Mouse (Mus musculus) brain, embryonic 18.5 days (tissue): Measurements from ENCODE around the gene Lbh.

Source experiments
- DNase-seq: peaks from one replicate; pipeline ENCODE4 v3.0.0-alpha.2; 2012; ENCODE audit warnings: low read depth, low spot score

The Lbh gene

GRCm38 (mm10) chr17:72938871-72939568, 20.9 kb downstream of the Lbh start:
- DNase-seq: no peak

DNA sequence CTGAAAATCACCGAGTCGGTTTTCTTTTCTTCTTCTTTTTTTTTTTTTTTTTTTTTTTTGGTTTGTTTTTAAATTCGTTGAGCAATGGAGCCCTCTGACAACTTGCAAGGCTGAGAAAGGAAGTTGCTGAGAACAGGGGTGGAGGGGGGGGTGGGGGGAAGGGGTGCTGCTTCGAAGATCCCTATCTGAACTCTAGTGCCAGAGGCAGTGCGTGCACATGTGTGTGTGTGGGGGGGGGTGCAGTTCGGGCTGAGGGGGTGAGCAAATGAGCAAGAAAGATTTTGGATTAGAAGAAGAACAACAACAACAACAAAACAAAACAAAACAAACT, 21.4 kb downstream of the Lbh start:
- DNase-seq: no peak

DNA sequence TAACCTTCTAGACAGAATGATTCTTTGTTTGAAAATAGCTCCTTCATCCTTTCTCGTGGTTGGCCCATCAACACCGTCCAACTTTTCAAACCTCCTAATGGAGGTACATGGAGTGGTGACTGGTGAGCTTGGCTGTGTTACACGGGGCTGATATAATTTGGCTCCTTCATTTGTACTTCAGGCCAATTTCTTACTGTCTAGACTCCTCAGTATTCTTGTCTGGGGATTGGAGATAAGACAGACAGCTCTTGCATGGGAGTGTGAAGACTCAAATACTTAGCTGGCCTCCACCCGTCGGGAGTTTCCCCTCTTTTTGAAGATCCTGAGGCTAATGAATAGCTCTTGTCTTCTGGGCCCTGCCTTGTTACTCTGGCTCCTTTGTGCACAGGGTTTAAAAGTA, 26.3 kb downstream of the Lbh start:
- DNase-seq: no peak

GRCm38 (mm10) chr17:72947111-72947859, 29.2 kb downstream of the Lbh start:
- DNase-seq: no peak

- DNase-seq: no peak
Observed at GRCm38 (mm10) chr17:72948119-72948518, 30.0 kb downstream of the Lbh start.

- DNase-seq: no peak
Observed at GRCm38 (mm10) chr17:72949247-72949701, 31.2 kb downstream of the Lbh start.

DNA sequence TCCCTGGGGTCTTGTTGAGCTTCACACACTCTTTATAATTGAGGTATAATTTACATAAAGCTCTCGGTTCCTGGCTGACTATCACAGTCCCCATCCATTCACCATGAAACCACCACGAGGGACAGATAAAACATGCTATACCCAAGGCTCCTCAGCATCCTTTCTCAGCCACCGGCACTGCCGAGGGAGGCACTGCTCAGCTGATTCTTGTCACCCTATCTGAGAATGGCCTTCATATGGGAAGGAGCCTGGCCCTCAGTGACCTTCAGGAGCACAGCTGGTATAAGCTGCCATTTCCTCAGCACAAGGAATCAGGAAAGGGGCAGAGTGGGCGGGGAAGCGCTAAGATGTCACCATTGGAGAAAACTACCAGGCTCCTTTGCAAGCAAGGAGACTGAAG, 33.2 kb downstream of the Lbh start:
- no peak for DNase-seq

GRCm38 (mm10) chr17:72953811-72954685, 35.9 kb downstream of the Lbh start:
- no peak for DNase-seq

DNA sequence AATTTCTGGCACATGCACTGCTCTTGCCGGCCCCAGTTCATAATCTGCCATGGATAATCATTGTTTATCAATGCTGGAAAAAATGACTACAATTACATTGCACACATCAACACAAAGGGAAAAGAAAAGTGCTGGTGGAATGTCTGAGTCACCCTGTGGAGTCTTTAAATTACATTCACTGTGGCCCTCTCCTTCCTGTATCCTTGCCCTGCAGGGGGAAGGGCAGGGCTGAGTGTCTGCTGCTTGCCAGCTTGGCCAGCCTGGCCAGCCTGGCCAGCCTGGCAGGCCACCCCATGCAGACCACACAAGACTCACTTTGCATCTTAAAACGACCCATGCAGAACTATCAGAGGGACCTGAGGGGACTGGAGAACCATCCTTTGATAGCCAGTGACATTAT, 37.4 kb downstream of the Lbh start:
- no peak for DNase-seq

GRCm38 (mm10) chr17:72957016-72957415, 38.9 kb downstream of the Lbh start:
- DNase-seq: no peak

DNA sequence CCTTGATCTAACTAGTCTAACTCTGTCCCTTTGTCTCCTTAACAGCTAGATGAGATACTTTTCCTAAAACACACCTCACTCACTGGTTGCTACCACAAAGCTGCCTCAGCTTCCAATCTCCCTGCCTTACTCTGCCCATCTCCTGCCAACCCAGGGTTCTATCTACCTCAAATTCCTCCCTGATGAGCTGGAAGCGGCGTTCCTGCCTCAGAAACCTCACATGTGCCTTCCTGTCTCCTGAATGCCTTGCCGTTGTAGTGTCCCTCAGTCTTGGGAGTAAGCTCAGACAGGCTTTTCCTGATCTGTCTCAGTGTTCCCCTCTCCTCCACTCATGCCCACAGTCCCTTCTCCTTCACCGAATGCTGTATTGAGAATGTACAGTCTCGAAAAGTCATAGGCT, 40.8 kb downstream of the Lbh start:
- DNase-seq: no peak

- no peak for DNase-seq
Observed at GRCm38 (mm10) chr17:72959497-72960039, 41.5 kb downstream of the Lbh start.

- DNase-seq: no peak
Observed at GRCm38 (mm10) chr17:72960243-72960642, 42.1 kb downstream of the Lbh start.

DNA sequence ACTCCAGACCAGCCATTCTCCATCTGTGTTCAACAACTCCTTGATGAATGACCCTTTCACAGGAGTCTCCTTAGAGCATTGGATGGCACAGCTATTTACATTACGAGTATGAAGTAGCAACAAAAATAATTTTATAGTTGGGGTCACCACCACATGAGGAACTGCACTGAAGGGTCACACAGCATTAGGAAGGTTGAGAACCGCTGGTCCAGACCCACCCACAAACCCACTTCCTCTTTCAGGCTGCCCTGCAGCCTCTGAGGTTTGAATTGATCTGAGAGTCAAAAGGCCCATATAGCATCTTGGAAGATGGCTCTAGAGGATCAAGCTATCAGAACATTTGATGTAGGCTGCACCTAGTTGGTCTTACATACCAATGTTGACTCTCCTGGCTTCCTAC, 42.8 kb downstream of the Lbh start:
- no peak for DNase-seq

- no peak for DNase-seq
Observed at GRCm38 (mm10) chr17:72961953-72962630, 44.0 kb downstream of the Lbh start.

GRCm38 (mm10) chr17:72965687-72966086, 47.6 kb downstream of the Lbh start:
- DNase-seq: no peak

GRCm38 (mm10) chr17:72966091-72966531, 48.0 kb downstream of the Lbh start:
- no peak for DNase-seq

DNA sequence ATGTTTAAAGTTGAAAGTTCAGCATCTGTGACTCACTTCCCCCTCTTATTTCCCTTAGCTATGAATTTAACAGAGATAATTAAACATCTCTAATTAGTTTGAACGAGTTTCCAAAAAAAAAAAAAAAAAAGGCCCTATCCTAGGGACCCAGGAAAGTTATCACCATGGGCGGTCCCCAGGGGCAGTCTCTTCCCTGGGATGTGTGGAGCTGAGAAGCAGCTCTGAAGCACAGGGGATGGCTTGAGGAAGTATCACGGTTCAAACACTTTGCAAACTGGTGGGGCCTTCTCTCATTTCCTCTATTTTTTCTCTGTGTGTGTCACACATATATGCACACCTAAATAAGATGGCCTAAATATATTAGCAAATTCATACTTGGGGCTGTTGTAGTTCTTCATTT, 48.8 kb downstream of the Lbh start:
- DNase-seq: no peak

- DNase-seq: no peak
Observed at GRCm38 (mm10) chr17:72967371-72968175, 49.5 kb downstream of the Lbh start.

DNA sequence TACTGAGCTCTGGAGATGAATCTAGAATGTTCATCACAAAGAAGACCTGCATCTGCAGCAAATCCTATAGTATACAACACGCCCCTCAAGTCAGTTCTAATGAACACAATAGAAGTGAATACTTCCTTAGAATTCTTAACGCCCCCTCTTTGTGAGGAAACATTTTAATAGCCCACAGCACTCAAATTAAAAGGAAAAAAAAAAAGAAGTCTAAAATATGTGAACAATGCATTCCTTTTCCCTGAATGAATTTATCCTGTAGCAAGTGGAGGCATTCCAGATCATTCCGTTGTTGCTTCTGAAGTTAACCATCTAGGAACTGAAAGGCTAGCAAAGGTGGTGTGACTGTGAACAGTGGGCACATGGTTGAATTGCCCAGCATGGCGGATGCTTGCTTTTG, 50.6 kb downstream of the Lbh start:
- no peak for DNase-seq
